Mouse (Mus musculus): ENCODE data around the gene Esp23. TPM values are rescaled to one million over a fixed set of nuclear protein-coding genes. Genes with fewer than 3 reads are reported as not detected.
"Not testable (repeated sequence)": the region's sequence is repeated elsewhere in the genome, so short reads cannot be mapped to it uniquely, and the experiment has no call there.

Esp23 gene
- not detected in 2 replicates for total RNA-seq (2015)
- total RNA-seq (2017), result not detected in 2 replicates

DNA sequence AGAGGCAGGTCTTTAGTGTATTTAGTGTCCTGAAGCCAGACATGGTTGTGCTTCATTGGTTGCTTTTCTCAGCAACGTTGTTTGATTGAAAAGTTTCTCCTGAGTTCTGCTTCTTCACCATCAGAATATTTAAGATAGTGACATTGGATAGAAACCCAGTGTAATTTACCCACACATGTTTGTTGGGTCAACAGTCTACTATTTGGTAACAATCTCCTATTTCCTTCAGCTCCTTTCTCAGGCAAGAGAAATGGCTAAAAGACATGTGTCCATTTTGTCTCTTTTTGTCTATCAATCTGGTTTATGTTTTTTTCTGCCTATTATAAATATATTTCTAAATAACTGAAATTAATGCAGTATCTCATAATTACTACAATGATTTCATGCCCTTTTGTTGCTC lies at the start of gene Esp23:
Gene Esp23, minus strand, starts transcription at position 101 of the 400 bp plus-strand sequence.
- ATAC-seq (ENCODE audit: poor library complexity, severe bottlenecking), result no peak

DNA sequence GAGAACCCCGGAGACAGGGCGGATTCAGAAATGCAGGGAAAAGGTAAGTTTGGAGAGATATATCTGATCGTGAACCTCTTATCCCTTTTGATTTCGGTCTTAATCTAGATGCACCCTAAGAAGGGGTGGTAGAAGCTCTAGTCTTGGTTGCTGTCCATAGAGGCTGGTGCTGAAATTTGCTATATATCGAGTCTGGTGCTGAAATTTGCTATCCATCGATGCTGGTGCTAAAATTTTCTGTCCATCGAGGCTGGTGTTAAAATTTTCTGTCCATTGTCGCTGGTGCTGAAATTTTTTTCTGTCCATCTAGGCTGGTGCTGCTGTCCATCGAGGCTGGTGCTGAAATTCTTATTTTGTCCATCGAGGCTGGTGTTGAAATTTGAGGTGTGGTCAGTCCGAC lies 30.3 kb upstream of the Esp23 start:
- not testable (repeated sequence) for ATAC-seq (ENCODE audit: poor library complexity, severe bottlenecking)

DNA sequence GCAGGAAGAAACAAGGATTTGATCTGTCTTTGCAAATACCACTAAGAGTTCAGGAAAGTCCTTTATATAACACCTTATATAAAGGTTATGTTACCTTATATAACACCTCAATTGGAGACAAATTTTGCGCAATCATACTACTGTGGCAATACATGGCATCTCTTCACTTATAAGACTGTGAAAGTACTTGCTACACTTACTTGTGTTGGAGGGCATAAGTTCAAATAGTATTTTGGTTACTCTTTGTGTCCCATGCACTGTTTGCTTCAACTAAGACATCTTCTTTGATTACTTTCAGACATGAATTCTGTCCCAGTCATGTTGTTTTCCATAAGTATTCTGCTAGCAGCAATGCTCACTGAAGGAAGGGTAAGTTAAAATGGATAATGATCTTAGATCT lies 18.2 kb upstream of the Esp23 start, which contains the start of gene Esp22:
Gene Esp22, plus strand, starts transcription at position 301 of the 400 bp plus-strand sequence.
- ATAC-seq (ENCODE audit: poor library complexity, severe bottlenecking), result no peak

- no peak for ATAC-seq (ENCODE audit: poor library complexity, severe bottlenecking)
These were observed 13.2 kb downstream of the Esp23 start for GRCm38 (mm10) chr17:39063641-39064040.

GRCm38 (mm10) chr17:39043241-39043640 lies 33.6 kb downstream of the Esp23 start, which contains the start of gene Gm21903:
Gene Gm21903, minus strand, starts transcription at chr17:39043341.
- ATAC-seq (ENCODE audit: poor library complexity, severe bottlenecking), result no peak

DNA sequence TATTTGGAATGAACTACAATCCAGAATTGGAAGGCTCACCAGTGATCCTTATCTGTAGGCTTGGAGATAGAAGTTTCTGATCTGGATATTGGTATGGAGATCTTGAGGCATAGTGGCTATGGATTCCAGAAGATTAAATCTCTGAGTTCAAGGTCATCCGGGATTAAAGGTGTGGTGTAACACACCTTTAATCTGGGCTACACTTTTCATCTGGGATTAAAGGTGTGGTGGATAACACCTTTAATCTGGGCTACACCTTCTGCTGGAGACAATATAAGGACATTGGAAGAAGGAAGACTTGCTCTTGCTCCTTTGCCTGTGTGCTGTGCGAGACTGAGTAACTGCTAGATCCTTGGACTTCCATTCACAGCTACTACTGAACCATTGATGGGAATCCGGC lies 40.4 kb downstream of the Esp23 start, which contains the start of gene Esp24:
Gene Esp24, plus strand, starts transcription at position 301 of the 400 bp plus-strand sequence.
- not testable (repeated sequence) for ATAC-seq (ENCODE audit: poor library complexity, severe bottlenecking)

Other genes starting within 250 kb of the Esp23 start
- gene Esp24, start 40.3 kb downstream of the Esp23 start, total RNA-seq (2015), result not detected in 2 replicates
- gene Esp24, start 40.3 kb downstream of the Esp23 start, total RNA-seq (2017), result not detected in 2 replicates
- not detected in 2 replicates for gene Gm21903, start 33.7 kb downstream of the Esp23 start, total RNA-seq (2015)
- gene Gm21903, start 33.7 kb downstream of the Esp23 start, total RNA-seq (2017), result not detected in 2 replicates
- not detected in 2 replicates for gene Esp22, start 18.3 kb upstream of the Esp23 start, total RNA-seq (2015)
- not detected in 2 replicates for gene Esp22, start 18.3 kb upstream of the Esp23 start, total RNA-seq (2017)

Measured in megakaryocyte, adult 5-6 weeks (primary cell).